Mouse (Mus musculus): ENCODE results near the gene Nup43.

GRCm38 (mm10) chr10:7664889-7665288, 2.4 kb upstream of the Nup43 start:
- no peak for TF ChIP-seq NRF1 (IDR thresholded peaks at IDR 0.05; ENCODE audit: insufficient read depth, low read depth, low read length, poor library complexity, severe bottlenecking)
- no peak for TF ChIP-seq RCOR1 (IDR thresholded peaks at IDR 0.05; ENCODE audit: low read depth, low read length)
- no peak for TF ChIP-seq TCF12 (IDR thresholded peaks at IDR 0.05; ENCODE audit: low read depth, low read length)
- TF ChIP-seq GABPA (IDR thresholded peaks at IDR 0.05; ENCODE audit: low read depth, low read length): no peak
- no peak for TF ChIP-seq POLR2AphosphoS2 (IDR thresholded peaks at IDR 0.05; ENCODE audit: low read length)
